Mouse (Mus musculus) spleen, adult 2 months (tissue): ENCODE measurements around the gene Mecr. TPM values are rescaled to one million over a fixed set of nuclear protein-coding genes. Genes with fewer than 3 reads are reported as not detected.
A peak's percentile ranks its signal among the peaks of the same experiment; 100 is the strongest.

Source experiments
- DNase-seq, 2 experiments: peaks; one replicate each; pipeline versions ENCODE4 v3.0.0 to v3.0.0-alpha.2; 2012 to 2021; ENCODE audit warnings: low spot score in 2 of 2, low read depth in 1 of 2
- H3K27ac ChIP-seq: fragments of 200-500 bp; 2 replicates; pipeline ENCODE4 v1.5.1; 2012; ENCODE audit warnings: low read length, inconsistent platforms; ENCODE audit not compliant: insufficient read depth
- H3K27me3 ChIP-seq: fragments of 200-500 bp; 2 replicates; pipeline ENCODE4 v1.6.1; 2012; ENCODE audit warnings: mild to moderate bottlenecking, moderate library complexity, low read length, inconsistent platforms; ENCODE audit not compliant: control insufficient read depth, insufficient read depth
- H3K36me3 ChIP-seq: fragments of 200-500 bp; 2 replicates; pipeline ENCODE4 v1.6.1; 2012; ENCODE audit warnings: mild to moderate bottlenecking, low read length, inconsistent platforms; ENCODE audit not compliant: control insufficient read depth, insufficient read depth
- H3K4me1 ChIP-seq: fragments of 200-500 bp; 2 replicates; pipeline ENCODE4 v1.6.1; 2011; ENCODE audit warnings: inconsistent platforms; ENCODE audit not compliant: control insufficient read depth, insufficient read depth, insufficient read length
- H3K4me3 ChIP-seq: fragments of 200-500 bp; 2 replicates; pipeline ENCODE4 v1.5.1; 2011; ENCODE audit warnings: mild to moderate bottlenecking, inconsistent platforms; ENCODE audit not compliant: insufficient read depth, insufficient read length; ENCODE audit errors: extremely low read depth
- CTCF ChIP-seq: fragments of 200-500 bp; IDR thresholded peaks from 2 replicates; pipeline ENCODE4 v1.5.1; 2011; ENCODE audit warnings: mild to moderate bottlenecking, inconsistent platforms; ENCODE audit not compliant: insufficient read depth, insufficient read length, insufficient replicate concordance; ENCODE audit errors: extremely low read depth
- POLR2A ChIP-seq: fragments of 200-500 bp; IDR thresholded peaks from 2 replicates; pipeline ENCODE4 v1.6.1; 2011; ENCODE audit warnings: low read depth, low read length, inconsistent platforms
- WGBS: fragments of 180-500 bp; shearing (Covaris S2); methylation state at CpG from one replicate; pipeline ENCODE4 v1.1.7; 2018; 5-methylcytosine and 5-hydroxymethylcytosine counted together
- polyA plus RNA-seq: library from polyadenylated mRNA; depleted of rRNA; stranded (reverse); fragments of >200 nt; gene quantifications from 2 replicates; pipeline ENCODE4 v1.2.3, GENCODE M21; 2012

Gene Mecr
- polyA plus RNA-seq, 1 experiment, result 15.0 TPM

GRCm38 (mm10) chr4:131874567-131874966 lies 31.3 kb downstream of the Mecr start:
- TF ChIP-seq CTCF (no peak), POLR2A (no peak)
- Histone ChIP-seq H3K4me3 (peak overlapping the region; percentile 91), H3K27ac (peak overlapping the region; percentile 98), H3K4me1 (peaks cover 8% of the 10 kb centered on the region; the same call in 1 of the 2 replicates), H3K36me3 (no peaks in the 10 kb centered on the region), H3K27me3 (no peaks in the 10 kb centered on the region)
- WGBS, result 1% methylated on average over 11 of the region's 11 CpGs
- no peak for DNase-seq

GRCm38 (mm10) chr4:131875242-131875641 lies 32.0 kb downstream of the Mecr start:
- Histone ChIP-seq H3K27me3 (no peaks in the 10 kb centered on the region), H3K36me3 (no peaks in the 10 kb centered on the region), H3K4me1 (peaks cover 10% of the 10 kb centered on the region), H3K27ac (no peak overlapping the region), H3K4me3 (no peak overlapping the region)
- DNase-seq, result no peak
- TF ChIP-seq POLR2A, result no peak
- no peak for TF ChIP-seq CTCF
- 22% methylated on average over 3 of the region's 3 CpGs for WGBS

- Histone ChIP-seq H3K36me3 (no peaks in the 10 kb centered on the region), H3K4me1 (peaks cover 10% of the 10 kb centered on the region), H3K4me3 (no peak overlapping the region), H3K27me3 (no peaks in the 10 kb centered on the region), H3K27ac (no peak overlapping the region)
- DNase-seq, result no peak
- 77% methylated on average over 2 of the region's 2 CpGs for WGBS
- TF ChIP-seq CTCF (no peak), POLR2A (no peak)
Observed at GRCm38 (mm10) chr4:131876836-131877235, 33.6 kb downstream of the Mecr start.

GRCm38 (mm10) chr4:131879692-131880091 lies 36.4 kb downstream of the Mecr start:
- peaks cover 8% of the 10 kb centered on the region for H3K4me1 ChIP-seq
- H3K27ac ChIP-seq, result no peak overlapping the region
- no peaks in the 10 kb centered on the region for H3K27me3 ChIP-seq
- H3K4me3 ChIP-seq, result no peak overlapping the region
- 60% methylated on average over 1 of the region's 1 CpGs for WGBS
- DNase-seq, result no peak
- TF ChIP-seq CTCF (no peak), POLR2A (no peak)
- H3K36me3 ChIP-seq, result peaks cover 3% of the 10 kb centered on the region

- Histone ChIP-seq H3K4me1 (peaks cover 3% of the 10 kb centered on the region), H3K27me3 (no peaks in the 10 kb centered on the region), H3K4me3 (no peak overlapping the region), H3K27ac (no peak overlapping the region), H3K36me3 (peaks cover 15% of the 10 kb centered on the region)
- 75% methylated on average over 7 of the region's 7 CpGs for WGBS
- TF ChIP-seq CTCF (no peak), POLR2A (no peak)
- no peak for DNase-seq
Observed at GRCm38 (mm10) chr4:131881306-131881705, 38.0 kb downstream of the Mecr start.

- no peak overlapping the region for H3K4me3 ChIP-seq
- H3K27ac ChIP-seq, result no peak overlapping the region
- H3K36me3 ChIP-seq, result peaks cover 17% of the 10 kb centered on the region
Observed at GRCm38 (mm10) chr4:131883571-131883970, 40.3 kb downstream of the Mecr start.

GRCm38 (mm10) chr4:131885376-131885775 lies 42.1 kb downstream of the Mecr start:
- H3K4me3 ChIP-seq, result no peak overlapping the region
- no peaks in the 10 kb centered on the region for H3K27me3 ChIP-seq
- 0 out of 2 replicates have a peak, but pooled peaks cover 3% of the 10 kb centered on the region for H3K4me1 ChIP-seq
- H3K36me3 ChIP-seq, result peaks cover 18% of the 10 kb centered on the region
- TF ChIP-seq CTCF (no peak), POLR2A (no peak)
- no peak for DNase-seq
- WGBS, result 83% methylated on average over 6 of the region's 6 CpGs
- H3K27ac ChIP-seq, result no peak overlapping the region

More at GRCm38 (mm10) chr4:131883571-131883970, 40.3 kb downstream of the Mecr start:
- Histone ChIP-seq H3K27me3 (no peaks in the 10 kb centered on the region), H3K4me1 (peaks cover 2% of the 10 kb centered on the region)
- DNase-seq, result no peak
- TF ChIP-seq CTCF, result no peak
- no peak for TF ChIP-seq POLR2A
- 86% methylated on average over 6 of the region's 6 CpGs for WGBS
